Mouse (Mus musculus): Measurements from ENCODE around the gene 4933421I07Rik. TPM values are rescaled to one million over a fixed set of nuclear protein-coding genes. Genes with fewer than 3 reads are reported as not detected.

Gene 4933421I07Rik
- polyA plus RNA-seq (2017; shearing (Covaris generic)), result not detected

- ATAC-seq, result no peak
Observed at GRCm38 (mm10) chr7:42447850-42448249, at the start of gene 4933421I07Rik. Gene 4933421I07Rik (minus strand): TSS chr7:42448120.

GRCm38 (mm10) chr7:42497356-42497755 lies 49.4 kb upstream of the 4933421I07Rik start:
- ATAC-seq, result no peak

GRCm38 (mm10) chr7:42496202-42496601 lies 48.3 kb upstream of the 4933421I07Rik start:
- peak; percentile 23 for ATAC-seq

- ATAC-seq, result peak; percentile 82
Observed at GRCm38 (mm10) chr7:42490859-42491258, 42.9 kb upstream of the 4933421I07Rik start.

- no peak for ATAC-seq
Observed at GRCm38 (mm10) chr7:42490358-42490757, 42.4 kb upstream of the 4933421I07Rik start.

GRCm38 (mm10) chr7:42454640-42455039 lies 6.7 kb upstream of the 4933421I07Rik start:
- no peak for ATAC-seq

GRCm38 (mm10) chr7:42450618-42451017 lies 2.7 kb upstream of the 4933421I07Rik start:
- peak; percentile 66 for ATAC-seq

- ATAC-seq, result no peak
Observed at GRCm38 (mm10) chr7:42447352-42447751, 568 bp downstream of the 4933421I07Rik start.

Other genes starting within 250 kb of the 4933421I07Rik start
- gene Vmn2r61, start 188.1 kb downstream of the 4933421I07Rik start, polyA plus RNA-seq (2017; shearing (Covaris generic)), result not detected
- 10 to 100 TPM; 36.0 to 45.9 TPM for gene Zfp141, start 57.6 kb upstream of the 4933421I07Rik start, polyA plus RNA-seq (2017; shearing (Covaris generic))
- not detected for gene Gm21028, start 130.5 kb upstream of the 4933421I07Rik start, polyA plus RNA-seq (2017; shearing (Covaris generic))
- gene Zfp977, start 144.4 kb upstream of the 4933421I07Rik start, polyA plus RNA-seq (2017; shearing (Covaris generic)), result not detected
- gene Zfp976, start 194.5 kb upstream of the 4933421I07Rik start, polyA plus RNA-seq (2017; shearing (Covaris generic)), result 1 to 10 TPM in 1 of 2 experiments, under 1 TPM in 1; 0.70 to 1.2 TPM
- 1 to 10 TPM; 4.2 to 5.6 TPM for gene Zfp975, start 244.6 kb upstream of the 4933421I07Rik start, polyA plus RNA-seq (2017; shearing (Covaris generic))